Mouse (Mus musculus) spleen, adult 2 months (tissue): ENCODE data around the gene Rhpn2.

Source experiments
- CTCF ChIP-seq: fragments of 200-500 bp; IDR thresholded peaks from 2 replicates; pipeline ENCODE4 v1.5.1; 2011; ENCODE audit warnings: mild to moderate bottlenecking, inconsistent platforms; ENCODE audit not compliant: insufficient read depth, insufficient read length, insufficient replicate concordance; ENCODE audit errors: extremely low read depth
- POLR2A ChIP-seq: fragments of 200-500 bp; IDR thresholded peaks from 2 replicates; pipeline ENCODE4 v1.6.1; 2011; ENCODE audit warnings: low read depth, low read length, inconsistent platforms

DNA sequence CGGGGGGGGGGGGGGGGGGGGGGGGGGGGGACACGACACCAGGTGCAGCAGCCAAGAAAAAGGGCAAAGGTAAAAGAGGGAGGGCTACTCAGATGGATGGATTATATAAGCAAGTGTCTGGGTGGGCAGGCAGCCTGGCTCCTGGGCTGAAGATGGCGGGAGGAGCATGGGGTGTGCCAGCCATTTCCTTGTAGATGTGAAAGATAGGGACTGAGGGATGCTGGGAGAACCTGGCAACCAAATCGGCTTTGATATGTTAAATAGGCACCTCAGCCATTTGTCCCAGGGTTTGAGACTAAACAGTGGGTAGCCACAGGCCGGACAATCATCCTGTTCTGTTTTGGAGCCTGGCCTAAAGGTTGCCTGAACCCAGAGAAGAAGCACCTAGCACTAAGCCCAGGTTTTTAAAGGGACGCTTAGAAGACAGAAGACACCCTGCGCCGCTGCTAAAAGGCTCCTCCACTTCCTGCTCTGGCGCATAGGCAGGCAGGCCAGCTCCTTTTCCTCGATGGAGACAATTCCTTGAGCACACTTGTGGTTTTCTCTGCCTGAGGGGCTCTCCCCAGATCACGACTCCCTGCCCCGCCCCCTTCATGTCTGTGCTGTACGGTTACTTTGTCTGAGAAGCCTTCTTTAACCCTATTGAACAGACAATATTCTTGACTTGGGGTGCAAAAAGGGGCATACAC, 11.1 kb upstream of the Rhpn2 start:
- TF ChIP-seq CTCF (no peak), POLR2A (no peak)
